Mouse (Mus musculus): Measurements from ENCODE around the gene Dspp.

The Dspp gene

DNA sequence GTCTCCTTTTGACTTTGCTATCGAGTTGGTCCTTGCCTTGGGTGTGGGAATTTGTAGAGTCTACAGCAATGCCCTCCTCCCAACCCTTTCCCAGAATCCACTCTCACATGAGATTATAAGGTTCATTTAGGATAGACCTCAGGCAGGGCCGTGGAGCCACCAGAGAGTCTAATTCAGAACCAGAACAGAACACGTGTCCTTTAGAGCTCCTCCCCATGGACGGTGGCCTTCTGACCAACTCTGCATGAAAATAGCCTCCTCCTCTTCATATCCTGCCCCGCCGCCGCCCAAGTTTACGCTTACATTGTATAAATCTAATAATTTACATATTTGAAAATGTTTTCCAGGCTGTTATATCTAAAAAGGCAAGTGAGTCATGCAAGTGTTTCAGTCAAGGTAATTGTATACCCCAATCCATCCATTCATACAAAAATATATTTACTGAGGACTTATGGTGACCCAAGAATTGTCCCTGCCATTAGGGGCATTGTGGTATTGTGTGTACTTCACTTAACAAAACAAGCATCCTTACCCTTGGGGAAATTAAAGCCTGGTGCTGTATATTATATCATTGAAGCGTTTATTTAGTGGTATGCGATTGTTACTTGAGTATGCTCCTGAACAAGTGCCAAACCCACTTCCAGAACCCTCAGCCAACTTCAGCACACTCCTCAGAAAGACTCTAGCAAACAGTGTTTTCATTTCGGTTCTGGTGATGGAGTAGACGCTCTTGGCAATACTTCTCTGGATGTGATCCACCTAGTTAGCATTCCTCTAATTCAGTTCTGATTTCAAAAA is 30.8 kb downstream of the Dspp start:
- peak; percentile 52 for DNase-seq (ENCODE audit: low read depth)

DNA sequence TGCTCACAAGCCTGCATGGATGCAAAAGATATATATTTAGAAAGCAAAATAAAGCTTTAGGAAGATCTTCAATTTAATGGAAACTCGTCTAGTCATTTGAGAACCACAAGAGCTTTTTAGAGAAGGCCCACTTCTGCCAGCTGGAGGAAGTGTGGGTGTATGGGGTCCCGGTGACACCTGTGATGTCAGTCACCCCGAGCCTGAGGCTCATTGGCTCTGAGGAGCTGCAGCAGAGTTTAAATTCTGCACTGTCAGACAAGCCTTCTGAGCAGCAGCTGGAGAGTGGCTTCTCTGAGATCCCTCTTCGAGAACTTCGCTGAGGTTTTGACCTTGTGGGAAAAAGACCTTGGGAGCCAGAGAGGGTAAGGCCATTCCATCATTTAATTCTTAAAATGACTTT is 31.8 kb downstream of the Dspp start, which contains the start of gene Dmp1:
TSS of gene Dmp1 (plus strand) at position 263 of the 400 bp plus-strand sequence.
- no peak for DNase-seq (ENCODE audit: low read depth)

DNA sequence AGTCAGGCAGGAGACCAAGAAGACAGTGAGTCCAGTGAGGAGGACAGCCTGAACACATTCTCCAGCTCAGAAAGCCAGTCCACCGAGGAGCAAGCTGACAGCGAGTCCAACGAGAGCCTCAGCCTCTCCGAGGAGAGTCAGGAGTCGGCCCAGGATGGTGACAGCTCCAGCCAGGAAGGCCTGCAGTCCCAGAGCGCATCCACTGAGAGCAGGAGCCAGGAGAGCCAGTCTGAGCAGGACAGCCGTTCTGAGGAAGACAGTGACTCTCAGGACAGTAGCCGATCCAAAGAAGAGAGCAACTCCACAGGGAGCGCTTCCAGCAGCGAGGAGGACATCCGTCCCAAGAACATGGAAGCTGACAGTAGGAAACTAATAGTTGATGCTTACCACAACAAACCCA is 42.0 kb downstream of the Dspp start:
- no peak for DNase-seq (ENCODE audit: low read depth)

DNA sequence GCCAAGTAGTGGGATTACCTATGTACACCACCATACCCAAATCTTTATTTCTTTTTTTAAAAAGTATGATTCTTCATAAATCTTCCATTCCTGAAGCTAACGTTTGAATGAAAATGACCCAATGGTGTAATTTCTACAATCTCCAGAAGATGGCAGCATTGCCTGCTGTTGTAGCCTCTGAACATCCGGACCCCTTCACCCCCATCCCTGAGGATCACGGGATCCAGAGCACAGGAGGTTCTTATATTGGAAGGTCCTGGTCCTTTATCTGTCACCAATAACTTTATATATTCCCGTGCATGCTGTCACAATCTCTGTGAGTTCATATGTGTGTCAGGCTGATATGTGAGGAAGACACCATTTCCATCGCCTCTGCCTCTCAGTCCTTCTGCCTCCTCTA is 48.4 kb downstream of the Dspp start:
- no peak for DNase-seq (ENCODE audit: low read depth)

DNA sequence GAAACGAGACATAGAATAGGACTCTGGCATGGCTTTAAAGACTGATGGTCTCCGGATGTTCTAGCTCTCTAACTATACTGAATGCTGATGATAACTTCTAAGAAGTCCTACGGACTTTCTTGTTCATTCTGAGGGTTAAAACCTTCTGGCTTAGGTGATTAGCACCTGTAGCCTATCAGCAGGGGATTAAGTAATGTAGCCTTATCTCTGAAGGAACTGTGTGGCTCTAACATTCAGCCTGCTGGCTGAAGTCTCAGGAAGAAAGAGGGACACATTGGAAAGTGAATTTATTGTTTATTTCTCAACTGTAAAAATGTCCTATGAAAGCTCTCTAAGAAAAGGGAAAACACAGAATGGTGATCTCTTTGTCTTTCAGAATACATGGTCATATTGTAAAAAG is 53.8 kb downstream of the Dspp start:
- DNase-seq (ENCODE audit: low read depth) = no peak

DNA sequence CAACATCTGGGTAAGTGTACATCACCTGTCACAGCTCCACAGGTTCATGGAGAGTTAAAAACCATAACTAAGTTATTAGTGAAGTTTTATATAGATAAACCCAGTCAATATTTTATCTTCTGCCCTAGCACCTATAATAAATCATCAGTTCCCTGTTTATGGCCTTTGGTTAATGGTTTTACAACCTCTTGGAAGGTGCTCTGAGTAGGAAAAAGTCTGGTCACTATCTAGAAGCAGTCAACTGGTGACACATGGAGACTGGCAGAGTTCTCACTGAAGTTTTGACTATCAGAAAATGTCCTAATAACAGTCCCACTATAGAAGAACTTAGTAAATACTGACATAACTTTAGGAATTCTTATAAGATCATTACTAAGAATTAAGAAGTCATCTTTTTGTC is 54.2 kb downstream of the Dspp start:
- DNase-seq (ENCODE audit: low read depth) = no peak

DNA sequence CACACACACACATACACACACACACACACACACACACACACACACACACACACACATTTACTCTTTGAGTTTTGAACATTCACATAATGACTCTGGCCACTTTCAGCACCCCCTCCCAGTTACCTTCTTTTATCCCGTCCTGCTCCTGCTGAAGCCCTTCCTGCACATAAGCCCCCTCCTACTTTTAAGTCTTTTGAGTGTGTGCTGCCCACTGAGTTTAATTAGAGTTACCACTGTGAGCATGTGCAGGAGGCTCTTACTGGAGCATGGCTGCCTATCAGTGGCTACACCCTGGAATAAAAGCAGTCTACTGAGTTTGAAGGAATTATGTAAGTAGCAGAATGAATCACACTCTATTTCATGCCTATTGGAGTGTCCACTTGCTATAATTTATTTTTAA is 58.0 kb downstream of the Dspp start:
- no peak for DNase-seq (ENCODE audit: low read depth)
